Mouse (Mus musculus) liver, embryonic 12.5 days (tissue): Measurements from ENCODE around the gene Cyb5d1. TPM values are rescaled to one million over a fixed set of nuclear protein-coding genes. Genes with fewer than 3 reads are reported as not detected.

ENCODE experiments used
- ATAC-seq: fragments of 200-750 bp; cut with Nextera tagmentation; 2 replicates; pipeline ENCODE4 v1.8.0; 2017; ENCODE audit warnings: moderate number of reproducible peaks, mild to moderate bottlenecking, moderate library complexity
- H3K27ac ChIP-seq: fragments of 300-500 bp; sonication (generic); 2 replicates; pipeline ENCODE4 v1.5.1; 2016; ENCODE audit warnings: mild to moderate bottlenecking
- H3K27me3 ChIP-seq: fragments of 300-500 bp; sonication (generic); replicated peaks from 2 replicates; pipeline ENCODE4 v1.6.1; 2016; ENCODE audit warnings: mild to moderate bottlenecking, moderate library complexity
- H3K36me3 ChIP-seq: fragments of 300-500 bp; sonication (generic); 2 replicates; pipeline ENCODE4 v1.6.1; 2016; ENCODE audit warnings: mild to moderate bottlenecking, moderate library complexity
- H3K4me1 ChIP-seq: fragments of 300-500 bp; sonication (generic); 2 replicates; pipeline ENCODE4 v1.6.1; 2016
- H3K4me2 ChIP-seq: fragments of 300-500 bp; sonication (generic); 2 replicates; pipeline ENCODE4 v1.6.1; 2016; ENCODE audit warnings: mild to moderate bottlenecking, moderate library complexity
- H3K4me3 ChIP-seq: fragments of 300-500 bp; sonication (generic); 2 replicates; pipeline ENCODE4 v1.5.1; 2016; ENCODE audit warnings: mild to moderate bottlenecking, moderate library complexity
- H3K9ac ChIP-seq: fragments of 300-500 bp; sonication (generic); 2 replicates; pipeline ENCODE4 v1.6.1; 2016; ENCODE audit warnings: mild to moderate bottlenecking, moderate library complexity
- H3K9me3 ChIP-seq: fragments of 300-500 bp; sonication (generic); replicated peaks from 2 replicates; pipeline ENCODE4 v1.6.1; 2016; ENCODE audit warnings: mild to moderate bottlenecking, moderate library complexity
- WGBS: fragments of 180-500 bp; shearing (Covaris S2); methylation state at CpG from one replicate; pipeline ENCODE4 v1.1.7; 2016; ENCODE audit not compliant: insufficient replicate concordance; 5-methylcytosine and 5-hydroxymethylcytosine counted together
- polyA plus RNA-seq: library from polyadenylated mRNA; unstranded; fragments of >200 nt; fragmentation: Nextera tagmentation; extraction: Ambion mirVana; gene quantifications from 2 replicates; pipeline ENCODE4 v1.2.1, GENCODE M21; 2016

Cyb5d1 gene
- polyA plus RNA-seq, 1 experiment from 2014 or later: 15.7 TPM

DNA sequence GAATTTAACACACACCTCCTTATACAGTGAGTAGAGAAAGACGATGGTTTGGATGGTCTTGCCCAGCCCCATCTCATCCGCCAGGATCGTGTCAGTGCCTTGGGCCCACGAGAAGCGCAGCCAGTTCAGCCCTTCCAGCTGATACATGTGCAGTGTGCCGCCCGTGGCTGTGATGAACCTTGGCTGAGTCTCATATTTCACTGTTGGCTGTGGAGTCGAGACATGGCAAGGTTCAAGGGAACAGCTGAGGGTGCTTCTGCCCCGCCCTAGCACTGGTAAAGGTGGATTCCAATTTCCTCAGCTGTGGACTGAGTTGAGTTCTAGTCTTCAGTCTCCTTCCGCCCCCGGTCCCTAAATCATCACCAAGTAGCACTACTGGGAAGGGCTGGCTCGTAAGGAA, 37.7 kb downstream of the Cyb5d1 start:
- no peak overlapping the region for H3K4me3 ChIP-seq
- no peak overlapping the region for H3K9ac ChIP-seq
- no peak overlapping the region for H3K4me2 ChIP-seq
- H3K9me3 ChIP-seq: no peaks in the 10 kb centered on the region
- H3K36me3 ChIP-seq: peaks cover 48% of the 10 kb centered on the region
- no peaks in the 10 kb centered on the region for H3K4me1 ChIP-seq
- WGBS: 73% methylated on average over 12 of the region's 12 CpGs
- H3K27me3 ChIP-seq: peaks cover 33% of the 10 kb centered on the region
- no peak overlapping the region for H3K27ac ChIP-seq
- ATAC-seq: no peak

DNA sequence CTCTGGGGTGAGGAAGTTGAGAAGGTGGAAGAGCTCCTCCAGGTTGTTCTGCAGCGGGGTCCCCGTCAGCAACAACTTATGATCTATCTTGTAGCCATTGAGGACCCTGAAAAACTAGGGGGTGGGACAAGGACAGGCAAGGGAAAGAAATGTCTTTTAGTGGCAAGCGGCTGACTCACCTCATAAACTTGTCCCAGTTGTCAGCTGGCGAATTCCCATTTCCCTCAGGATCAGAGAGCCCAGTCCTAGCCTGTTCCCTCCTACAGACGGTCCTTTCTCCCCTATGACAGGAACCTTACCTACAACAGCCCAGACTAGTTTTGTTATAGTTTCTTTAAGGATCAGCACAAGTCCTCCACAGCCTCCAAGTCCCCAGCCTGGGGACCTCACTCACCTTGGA, 38.9 kb downstream of the Cyb5d1 start:
- peaks cover 45% of the 10 kb centered on the region for H3K36me3 ChIP-seq
- H3K27me3 ChIP-seq: peaks cover 32% of the 10 kb centered on the region
- no peak overlapping the region for H3K4me3 ChIP-seq
- no peak for ATAC-seq
- no peak overlapping the region for H3K4me2 ChIP-seq
- H3K4me1 ChIP-seq: no peaks in the 10 kb centered on the region
- 76% methylated on average over 5 of the region's 5 CpGs for WGBS
- H3K9ac ChIP-seq: no peak overlapping the region
- H3K27ac ChIP-seq: no peak overlapping the region
- H3K9me3 ChIP-seq: no peaks in the 10 kb centered on the region

DNA sequence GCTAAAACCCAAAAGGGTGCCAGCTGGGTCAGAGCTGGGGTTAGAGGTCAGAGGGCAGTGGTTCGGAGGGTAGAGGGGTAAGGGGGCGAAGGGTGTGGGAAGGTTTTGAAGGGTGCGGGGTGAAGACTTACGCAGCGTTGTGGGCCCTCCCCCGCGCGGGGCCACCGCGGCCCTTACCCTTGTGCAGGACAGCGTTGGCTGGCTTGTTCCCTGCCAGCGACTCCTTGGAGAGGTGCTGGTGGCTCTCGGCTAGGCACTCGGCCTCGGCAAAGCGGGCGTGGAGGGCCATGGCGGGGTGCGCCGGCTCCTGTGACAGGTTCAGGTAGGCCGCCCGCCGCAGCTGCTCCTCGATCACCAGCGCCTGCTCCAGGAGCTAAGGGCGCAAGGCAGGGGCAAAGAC, 49.0 kb downstream of the Cyb5d1 start:
- Histone ChIP-seq H3K4me1 (no peaks in the 10 kb centered on the region), H3K27me3 (peaks cover 79% of the 10 kb centered on the region), H3K9ac (no peak overlapping the region), H3K4me3 (no peak overlapping the region), H3K27ac (no peak overlapping the region), H3K36me3 (peaks cover 32% of the 10 kb centered on the region; the same call in 1 of the 2 replicates), H3K9me3 (no peaks in the 10 kb centered on the region), H3K4me2 (no peak overlapping the region)
- WGBS: 80% methylated on average over 25 of the region's 26 CpGs
- ATAC-seq: no peak

Other genes with a start within 250 kb of the Cyb5d1 start
- gene Alox12b, start 238.6 kb downstream of the Cyb5d1 start, polyA plus RNA-seq: not detected in 2 replicates
- gene Alox8, start 197.8 kb downstream of the Cyb5d1 start, polyA plus RNA-seq: not detected in 2 replicates
- not detected in 2 replicates for gene Gucy2e, start 158.6 kb downstream of the Cyb5d1 start, polyA plus RNA-seq
- 13.1 and 13.9 TPM in 2 replicates for gene Cntrob, start 71.9 kb downstream of the Cyb5d1 start, polyA plus RNA-seq
- 90.4 and 90.9 TPM in 2 replicates for gene Trappc1, start 71.7 kb downstream of the Cyb5d1 start, polyA plus RNA-seq
- gene Kcnab3, start 69.4 kb downstream of the Cyb5d1 start, polyA plus RNA-seq: 0.24 and 0.48 TPM in 2 replicates
- 1.5 and 1.7 TPM in 2 replicates for gene Rnf227, start 55.2 kb downstream of the Cyb5d1 start, polyA plus RNA-seq
- 4.7 and 6.4 TPM in 2 replicates for gene Chd3, start 26.2 kb downstream of the Cyb5d1 start, polyA plus RNA-seq
- gene Naa38, start 144 bp downstream of the Cyb5d1 start, polyA plus RNA-seq: 111 and 119 TPM in 2 replicates
- 14.4 and 15.4 TPM in 2 replicates for gene Tmem88, start 2.6 kb upstream of the Cyb5d1 start, polyA plus RNA-seq
- 7.1 and 7.5 TPM in 2 replicates for gene Kdm6b, start 18.0 kb upstream of the Cyb5d1 start, polyA plus RNA-seq
- gene Dnah2, start 153.5 kb upstream of the Cyb5d1 start, polyA plus RNA-seq: 0.06 and 0.17 TPM in 2 replicates
- 1.7 and 2.3 TPM in 2 replicates for gene Efnb3, start 164.6 kb upstream of the Cyb5d1 start, polyA plus RNA-seq
- gene Wrap53, start 184.6 kb upstream of the Cyb5d1 start, polyA plus RNA-seq: 24.3 and 27.1 TPM in 2 replicates
- gene Trp53, start 184.7 kb upstream of the Cyb5d1 start, polyA plus RNA-seq: 110 TPM in 2 replicates
- gene Atp1b2, start 210.3 kb upstream of the Cyb5d1 start, polyA plus RNA-seq: 38.3 and 39.8 TPM in 2 replicates
- 33.0 and 34.9 TPM in 2 replicates for gene Shbg, start 222.3 kb upstream of the Cyb5d1 start, polyA plus RNA-seq
- gene Sat2, start 226.4 kb upstream of the Cyb5d1 start, polyA plus RNA-seq: 11.5 and 12.4 TPM in 2 replicates
- gene Fxr2, start 237.4 kb upstream of the Cyb5d1 start, polyA plus RNA-seq: 22.5 and 23.4 TPM in 2 replicates